Comparison of ENCODE assay signal across 19 mouse cellular contexts in the genomic region with DNA sequence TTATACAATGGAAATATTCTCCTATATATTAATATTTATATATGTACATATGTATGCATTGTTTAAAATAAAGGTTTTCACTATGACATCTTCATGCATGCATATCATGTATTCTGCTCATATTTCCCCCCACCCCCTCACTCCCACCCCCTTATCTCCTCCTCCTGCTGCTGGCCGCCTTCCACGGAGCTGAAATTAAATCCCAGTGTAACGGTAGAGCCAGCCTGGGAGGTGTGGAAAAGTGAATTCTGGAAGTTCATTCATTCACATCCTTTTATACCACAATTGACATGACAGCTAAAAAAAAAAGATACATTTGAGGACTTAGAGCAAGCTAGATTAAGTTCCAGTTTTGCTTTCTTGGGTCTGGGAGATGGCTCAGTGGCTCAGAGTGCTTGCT.
DNase-seq lines count a peak whose midpoint lies in the region; ATAC-seq and TF ChIP-seq lines count a peak whose summit lies in the region.
"Had no signal": no experiment of that assay in that cellular context is flagged by ENCODE, and none has a peak within 500 bp of the region (broad histone marks: within the 10 kb centered on the region; RNA-seq: fewer than 3 reads in every experiment).

No protein-coding gene starts in this region.

- DNase-seq in gastrocnemius, adult 2 months = no peak
- no peak for DNase-seq in gastrocnemius, adult 18-20 months (ENCODE audit: low spot score)
- DNase-seq in midbrain, embryonic 14.5 days = peak; percentile 6
- DNase-seq in stomach, postnatal 0 days (ENCODE audit: low spot score) = no peak
- no peak for DNase-seq in ovary, adult 18-20 months (ENCODE audit: low spot score)
- DNase-seq in right cerebral cortex, adult 2 months (ENCODE audit: low spot score in 2 of 2) = no peak
- DNase-seq: cerebellum, adult 8-10 months; gastrocnemius, postnatal 25 days; heart, postnatal 36 days; liver, embryonic 13.5 days; thymus, postnatal 25 days had no signal

- no peak for TF ChIP-seq CTCF in gastrocnemius, adult 2 months (IDR thresholded peaks at IDR 0.05)
- TF ChIP-seq CTCF in stomach, postnatal 0 days (IDR thresholded peaks at IDR 0.05; ENCODE audit: low read depth) = no peak

- no peaks in the 10 kb centered on the region for H3K9me3 ChIP-seq in midbrain, embryonic 14.5 days (ENCODE audit: control insufficient read depth, low read length)
- H3K9me3 ChIP-seq in midbrain, embryonic 15.5 days = no peaks in the 10 kb centered on the region
- no peaks in the 10 kb centered on the region for H3K9me3 ChIP-seq in limb, embryonic 12.5 days
- H3K9me3 ChIP-seq in stomach, postnatal 0 days (ENCODE audit: control insufficient read depth, low read length) = no peaks in the 10 kb centered on the region
- H3K9me3 ChIP-seq: forebrain, embryonic 10.5 days; liver, embryonic 13.5 days; lung, embryonic 15.5 days; midbrain, embryonic 13.5 days; neural tube, embryonic 15.5 days had no signal

- H3K27ac ChIP-seq in gastrocnemius, adult 2 months = peak overlapping the region; percentile 84
- H3K27ac ChIP-seq in midbrain, embryonic 14.5 days (replicated peaks; ENCODE audit: low read depth, low read length) = no peak overlapping the region
- no peak overlapping the region for H3K27ac ChIP-seq in midbrain, embryonic 15.5 days
- H3K27ac ChIP-seq in limb, embryonic 12.5 days = peak overlapping the region; percentile 88; the same call in 1 of the 2 replicates
- H3K27ac ChIP-seq in stomach, postnatal 0 days (replicated peaks) = peak overlapping the region; percentile 45
- H3K27ac ChIP-seq: hindbrain, embryonic 14.5 days; liver, embryonic 13.5 days; lung, embryonic 15.5 days; midbrain, embryonic 13.5 days had no signal

- H3K4me3 ChIP-seq in gastrocnemius, adult 2 months = no peak overlapping the region
- no peak overlapping the region for H3K4me3 ChIP-seq in midbrain, embryonic 14.5 days (replicated peaks; ENCODE audit: low read depth, low read length)
- no peak overlapping the region for H3K4me3 ChIP-seq in midbrain, embryonic 15.5 days
- H3K4me3 ChIP-seq in limb, embryonic 12.5 days (replicated peaks) = no peak overlapping the region
- no peak overlapping the region for H3K4me3 ChIP-seq in stomach, postnatal 0 days (ENCODE audit: low read depth, low read length)
- H3K4me3 ChIP-seq: forebrain, embryonic 10.5 days; liver, embryonic 13.5 days; lung, embryonic 15.5 days; midbrain, embryonic 13.5 days; myocyte; neural tube, embryonic 15.5 days had no signal

- 31% methylated on average over 3 of the region's 3 CpGs for WGBS in midbrain, embryonic 14.5 days
- WGBS in midbrain, embryonic 15.5 days = 35% methylated on average over 3 of the region's 3 CpGs
- WGBS in limb, embryonic 12.5 days = 22% methylated on average over 3 of the region's 3 CpGs
- WGBS in stomach, postnatal 0 days = 35% methylated on average over 3 of the region's 3 CpGs

- no peak for ATAC-seq in midbrain, embryonic 14.5 days (ENCODE audit: low FRiP score, low TSS enrichment)
- no peak for ATAC-seq in midbrain, embryonic 15.5 days (replicated peaks)
- ATAC-seq in limb, embryonic 12.5 days (ENCODE audit: insufficient number of reproducible peaks, insufficient read depth, low FRiP score, low TSS enrichment, low read depth) = no peak
- no peak for ATAC-seq in stomach, postnatal 0 days (ENCODE audit: low FRiP score, low TSS enrichment)
- ATAC-seq: midbrain, embryonic 13.5 days had no signal

- TF ChIP-seq EP300 in stomach, postnatal 0 days (optimal IDR thresholded peaks at IDR 0.05) = no peak

- H3K27me3 ChIP-seq in midbrain, embryonic 14.5 days (ENCODE audit: control insufficient read depth, insufficient read depth, low read length) = no peaks in the 10 kb centered on the region
- H3K27me3 ChIP-seq in midbrain, embryonic 15.5 days (replicated peaks) = no peaks in the 10 kb centered on the region
- H3K27me3 ChIP-seq in limb, embryonic 12.5 days = peaks cover 44% of the 10 kb centered on the region
- H3K27me3 ChIP-seq in stomach, postnatal 0 days (ENCODE audit: control insufficient read depth, insufficient read depth, low read length) = no peaks in the 10 kb centered on the region
- H3K27me3 ChIP-seq: liver, embryonic 13.5 days; lung, embryonic 15.5 days; midbrain, embryonic 13.5 days; neural tube, embryonic 15.5 days had no signal

- no peak overlapping the region for H3K4me2 ChIP-seq in midbrain, embryonic 14.5 days (ENCODE audit: low read length)
- no peak overlapping the region for H3K4me2 ChIP-seq in midbrain, embryonic 15.5 days
- peak overlapping the region; percentile 39 for H3K4me2 ChIP-seq in limb, embryonic 12.5 days
- no peak overlapping the region for H3K4me2 ChIP-seq in stomach, postnatal 0 days (replicated peaks; ENCODE audit: low read depth)
- H3K4me2 ChIP-seq: hindbrain, embryonic 14.5 days; liver, embryonic 13.5 days; lung, embryonic 15.5 days; midbrain, embryonic 13.5 days had no signal

- H3K36me3 ChIP-seq in midbrain, embryonic 14.5 days (ENCODE audit: control insufficient read depth, insufficient read depth, low read length) = no peaks in the 10 kb centered on the region
- H3K36me3 ChIP-seq in midbrain, embryonic 15.5 days (replicated peaks) = no peaks in the 10 kb centered on the region
- H3K36me3 ChIP-seq in limb, embryonic 12.5 days = no peaks in the 10 kb centered on the region
- H3K36me3 ChIP-seq in stomach, postnatal 0 days (ENCODE audit: control insufficient read depth, insufficient read depth, low read length) = no peaks in the 10 kb centered on the region
- H3K36me3 ChIP-seq: forebrain, embryonic 10.5 days; liver, embryonic 13.5 days; lung, embryonic 15.5 days; midbrain, embryonic 13.5 days; neural tube, embryonic 15.5 days had no signal

- H3K4me1 ChIP-seq in midbrain, embryonic 14.5 days (ENCODE audit: control insufficient read depth, insufficient read depth, low read length) = no peaks in the 10 kb centered on the region
- no peaks in the 10 kb centered on the region for H3K4me1 ChIP-seq in midbrain, embryonic 15.5 days
- H3K4me1 ChIP-seq in limb, embryonic 12.5 days (replicated peaks) = peaks cover 64% of the 10 kb centered on the region
- H3K4me1 ChIP-seq in stomach, postnatal 0 days (replicated peaks; ENCODE audit: control insufficient read depth, insufficient read depth) = peaks cover 4% of the 10 kb centered on the region
- H3K4me1 ChIP-seq: liver, embryonic 13.5 days; midbrain, embryonic 13.5 days had no signal

- no peak overlapping the region for H3K9ac ChIP-seq in midbrain, embryonic 14.5 days (replicated peaks; ENCODE audit: low read length)
- H3K9ac ChIP-seq in midbrain, embryonic 15.5 days = no peak overlapping the region
- H3K9ac ChIP-seq in limb, embryonic 12.5 days (replicated peaks) = no peak overlapping the region
- H3K9ac ChIP-seq in stomach, postnatal 0 days (ENCODE audit: low read length) = no peak overlapping the region
- H3K9ac ChIP-seq: hindbrain, embryonic 14.5 days; liver, embryonic 13.5 days; lung, embryonic 15.5 days; midbrain, embryonic 13.5 days; neural tube, embryonic 15.5 days had no signal

- intact Hi-C loops in gastrocnemius, adult 2 months (cut with DNase I) = loop anchor here (5.0 kb wide), 1 partner anchor 212 kb away; no protein-coding TSS in a partner anchor

Comparison
In these comparisons a context has a peak if more than half of its experiments do, and no peak if none do; other contexts are left out.
1. H3K27ac ChIP-seq: peak in gastrocnemius, adult 2 months (single experiment), limb, embryonic 12.5 days (single experiment) and stomach, postnatal 0 days (single experiment); none in midbrain, embryonic 14.5 days (single experiment) and midbrain, embryonic 15.5 days (single experiment).